Mouse (Mus musculus) MEL (cell line): ENCODE measurements around the gene Cpt1a. TPM values are rescaled to one million over a fixed set of nuclear protein-coding genes. Genes with fewer than 3 reads are reported as not detected.

Source experiments
- DNase-seq: peaks from one replicate; pipeline ENCODE4 v3.0.0; 2011; ENCODE audit warnings: low read depth, low spot score
- H3K27ac ChIP-seq: 2 replicates; pipeline ENCODE4 v1.5.1; 2012; ENCODE audit warnings: low read depth, mild to moderate bottlenecking, control low read depth, low read length, moderate library complexity; ENCODE audit not compliant: control insufficient read depth
- H3K27me3 ChIP-seq, 2 experiments: fragments of 150-350 bp in 1 of 2; sonication (generic) in 1 of 2; 2 replicates each; pipeline ENCODE4 v1.6.1; 2012; ENCODE audit warnings: low read length in 2 of 2, mild to moderate bottlenecking in 2 of 2, improper control_type of control experiment in 1 of 2, moderate library complexity in 1 of 2; ENCODE audit not compliant: insufficient read depth in 2 of 2, control insufficient read depth in 1 of 2
- H3K36me3 ChIP-seq, 2 experiments: 2 replicates each; pipeline ENCODE4 v1.6.1; 2012 to 2014; ENCODE audit warnings: low read length in 2 of 2, improper control_type of control experiment in 1 of 2, inconsistent platforms in 1 of 2, mild to moderate bottlenecking in 1 of 2; ENCODE audit not compliant: insufficient read depth in 2 of 2, control insufficient read depth in 1 of 2
- H3K4me1 ChIP-seq, 2 experiments: fragments of 150-350 bp in 1 of 2; sonication (generic) in 1 of 2; 2 replicates each; pipeline ENCODE4 v1.6.1; 2012; ENCODE audit warnings: low read length in 2 of 2, improper control_type of control experiment in 1 of 2, mild to moderate bottlenecking in 1 of 2; ENCODE audit not compliant: insufficient read depth in 2 of 2, control insufficient read depth in 1 of 2
- H3K4me3 ChIP-seq, 2 experiments: fragments of 150-350 bp in 1 of 2; sonication (generic) in 1 of 2; 2 replicates each; pipeline ENCODE4 v1.5.1; 2012; ENCODE audit warnings: low read depth in 2 of 2, low read length in 2 of 2, mild to moderate bottlenecking in 2 of 2, moderate library complexity in 2 of 2, control low read depth in 1 of 2, improper control_type of control experiment in 1 of 2; ENCODE audit not compliant: control insufficient read depth in 1 of 2, insufficient read depth in 1 of 2
- H3K79me2 ChIP-seq: 2 replicates; pipeline ENCODE4 v1.6.1; 2012; ENCODE audit warnings: mild to moderate bottlenecking, low read length, moderate library complexity; ENCODE audit not compliant: control insufficient read depth, poor library complexity, insufficient read depth
- H3K9ac ChIP-seq: 2 replicates; pipeline ENCODE4 v1.6.1; 2012; ENCODE audit warnings: low read depth, mild to moderate bottlenecking, control low read depth, low read length, moderate library complexity; ENCODE audit not compliant: control insufficient read depth, poor library complexity, severe bottlenecking
- H3K9me3 ChIP-seq: fragments of 150-350 bp; sonication (generic); replicated peaks from 2 replicates; pipeline ENCODE4 v1.6.1; 2012; ENCODE audit warnings: mild to moderate bottlenecking, low read length, improper control_type of control experiment, moderate library complexity; ENCODE audit not compliant: insufficient read depth
- CHD1 ChIP-seq: IDR thresholded peaks from 2 replicates; pipeline ENCODE4 v1.6.1; 2012; ENCODE audit warnings: low read depth, mild to moderate bottlenecking, inconsistent platforms, low read length, improper control_type of control experiment
- CTCF ChIP-seq, 3 experiments: IDR thresholded peaks in 2 of 3; conservative IDR thresholded peaks in 1 of 3; 2 replicates each; pipeline ENCODE4 v1.5.1; 2011 to 2012; ENCODE audit warnings: low read length in 3 of 3, low read depth in 2 of 3, mild to moderate bottlenecking in 2 of 3, improper control_type of control experiment in 1 of 3, inconsistent platforms in 1 of 3, mixed read lengths in 1 of 3, moderate library complexity in 1 of 3; ENCODE audit not compliant: control insufficient read depth in 1 of 3, insufficient read depth in 1 of 3, poor library complexity in 1 of 3, severe bottlenecking in 1 of 3
- ELF1 ChIP-seq: IDR thresholded peaks from 2 replicates; pipeline ENCODE4 v1.6.1; 2014; ENCODE audit warnings: low read depth, mild to moderate bottlenecking, inconsistent platforms, low read length, improper control_type of control experiment, moderate library complexity
- EP300 ChIP-seq, 2 experiments: IDR thresholded peaks; 2 replicates each; pipeline ENCODE4 v1.6.1; 2011; ENCODE audit warnings: improper control_type of control experiment in 2 of 2, low read length in 2 of 2, low read depth in 1 of 2, mild to moderate bottlenecking in 1 of 2
- GABPA ChIP-seq: IDR thresholded peaks from 2 replicates; pipeline ENCODE4 v1.6.1; 2012; ENCODE audit warnings: low read depth, mild to moderate bottlenecking, inconsistent platforms, low read length, improper control_type of control experiment, moderate library complexity
- GATA1 ChIP-seq: IDR thresholded peaks from 2 replicates; pipeline ENCODE4 v1.6.1; 2011; ENCODE audit warnings: low read depth, low read length, improper control_type of control experiment
- JUND ChIP-seq: IDR thresholded peaks from 2 replicates; pipeline ENCODE4 v1.6.1; 2011; ENCODE audit warnings: low read depth, mild to moderate bottlenecking, improper control_type of control experiment, low read length
- MAFK ChIP-seq: IDR thresholded peaks from 2 replicates; pipeline ENCODE4 v1.6.1; 2011; ENCODE audit warnings: low read depth, mild to moderate bottlenecking, low read length, improper control_type of control experiment, borderline replicate concordance
- MAX ChIP-seq: IDR thresholded peaks from 2 replicates; pipeline ENCODE4 v1.6.1; 2011; ENCODE audit warnings: low read length, improper control_type of control experiment
- MXI1 ChIP-seq: IDR thresholded peaks from 2 replicates; pipeline ENCODE4 v1.6.1; 2011; ENCODE audit warnings: mild to moderate bottlenecking, low read depth, low read length, improper control_type of control experiment
- MYB ChIP-seq: IDR thresholded peaks from 2 replicates; pipeline ENCODE4 v1.6.1; 2011; ENCODE audit warnings: mild to moderate bottlenecking, low read depth, low read length, improper control_type of control experiment
- MYC ChIP-seq: IDR thresholded peaks from 2 replicates; pipeline ENCODE4 v1.6.1; 2011; ENCODE audit warnings: low read depth, mild to moderate bottlenecking, low read length, improper control_type of control experiment, moderate library complexity
- NELFE ChIP-seq: IDR thresholded peaks from 2 replicates; pipeline ENCODE4 v1.6.1; 2011; ENCODE audit warnings: low read depth, low read length, improper control_type of control experiment
- NRF1 ChIP-seq: IDR thresholded peaks from 2 replicates; pipeline ENCODE4 v1.6.1; 2014; ENCODE audit warnings: low read depth, mild to moderate bottlenecking, inconsistent platforms, low read length, improper control_type of control experiment, moderate library complexity; ENCODE audit not compliant: poor library complexity, insufficient read depth, severe bottlenecking
- POLR2A ChIP-seq, 2 experiments: IDR thresholded peaks; 2 replicates each; pipeline ENCODE4 v1.6.1; 2011 to 2012; ENCODE audit warnings: low read length in 2 of 2, mild to moderate bottlenecking in 2 of 2, control low read depth in 1 of 2, improper control_type of control experiment in 1 of 2, low read depth in 1 of 2, moderate library complexity in 1 of 2; ENCODE audit not compliant: control insufficient read depth in 1 of 2, insufficient read depth in 1 of 2, poor library complexity in 1 of 2
- POLR2AphosphoS2 ChIP-seq: IDR thresholded peaks from 2 replicates; pipeline ENCODE4 v1.6.1; 2011; ENCODE audit warnings: low read length, improper control_type of control experiment
- POLR2AphosphoS5 ChIP-seq: IDR thresholded peaks from 2 replicates; pipeline ENCODE4 v1.6.1; 2012; ENCODE audit warnings: low read depth, borderline replicate concordance, mild to moderate bottlenecking, inconsistent platforms, low read length, moderate library complexity, mixed read lengths
- SIN3A ChIP-seq: IDR thresholded peaks from 2 replicates; pipeline ENCODE4 v1.6.1; 2012; ENCODE audit warnings: low read length, improper control_type of control experiment, inconsistent platforms
- SMC3 ChIP-seq: IDR thresholded peaks from 2 replicates; pipeline ENCODE4 v1.6.1; 2011; ENCODE audit warnings: low read depth, low read length, improper control_type of control experiment
- TBP ChIP-seq: IDR thresholded peaks from 2 replicates; pipeline ENCODE4 v1.8.0; 2011; ENCODE audit warnings: low read depth, low read length, improper control_type of control experiment
- TCF12 ChIP-seq: IDR thresholded peaks from 2 replicates; pipeline ENCODE4 v1.6.1; 2014; ENCODE audit warnings: low read depth, mild to moderate bottlenecking, inconsistent platforms, low read length, improper control_type of control experiment, moderate library complexity
- UBTF ChIP-seq: IDR thresholded peaks from 2 replicates; pipeline ENCODE4 v1.6.1; 2012; ENCODE audit warnings: low read depth, mild to moderate bottlenecking, inconsistent platforms, low read length, improper control_type of control experiment, moderate library complexity, borderline replicate concordance; ENCODE audit not compliant: insufficient read depth
- ZKSCAN1 ChIP-seq: IDR thresholded peaks from 2 replicates; pipeline ENCODE4 v1.6.1; 2012; ENCODE audit warnings: low read depth, mild to moderate bottlenecking, inconsistent platforms, low read length, improper control_type of control experiment, moderate library complexity
- polyA plus RNA-seq, 2 experiments: library from polyadenylated mRNA; stranded (reverse) in 1 of 2; unstranded in 1 of 2; fragments of >175 nt in 1 of 2; fragments of >200 nt in 1 of 2; gene quantifications; 2 replicates each; pipeline versions ENCODE4 v1.2.1 to v1.2.4; 2012; ENCODE audit warnings: low replicate concordance in 2 of 2, low read depth in 1 of 2; ENCODE audit not compliant: insufficient read length in 2 of 2, insufficient read depth in 1 of 2, missing spikeins in 1 of 2
- total RNA-seq: library from RNA; depleted of rRNA; stranded (reverse); fragments of 300-350 nt; gene quantifications from 2 replicates; pipeline ENCODE4 v1.2.3, GENCODE M21; 2012

Cpt1a gene
- total and polyA plus RNA-seq, 3 experiments: 16.1 to 40.4 TPM; not detected in 1

- TF ChIP-seq ELF1 (no peak), MYC (no peak), MAX (no peak), TBP (no peak), GATA1 (peak; percentile 43; the same call in 1 of the 2 replicates), EP300 (IDR thresholded peaks at IDR 0.05; ENCODE audit: low read depth in 1 of 2, low read length in 2 of 2) (no peak), MXI1 (no peak), SMC3 (no peak), ZKSCAN1 (no peak), MAFK (no peak), POLR2A (IDR thresholded peaks at IDR 0.05; ENCODE audit: control insufficient read depth in 1 of 2, insufficient read depth in 1 of 2, low read depth in 1 of 2, low read length in 2 of 2, poor library complexity in 1 of 2) (no peak), UBTF (no peak)
Measured at GRCm38 (mm10) chr19:3388061-3388460, 65.9 kb downstream of the Cpt1a start (continued).

DNA sequence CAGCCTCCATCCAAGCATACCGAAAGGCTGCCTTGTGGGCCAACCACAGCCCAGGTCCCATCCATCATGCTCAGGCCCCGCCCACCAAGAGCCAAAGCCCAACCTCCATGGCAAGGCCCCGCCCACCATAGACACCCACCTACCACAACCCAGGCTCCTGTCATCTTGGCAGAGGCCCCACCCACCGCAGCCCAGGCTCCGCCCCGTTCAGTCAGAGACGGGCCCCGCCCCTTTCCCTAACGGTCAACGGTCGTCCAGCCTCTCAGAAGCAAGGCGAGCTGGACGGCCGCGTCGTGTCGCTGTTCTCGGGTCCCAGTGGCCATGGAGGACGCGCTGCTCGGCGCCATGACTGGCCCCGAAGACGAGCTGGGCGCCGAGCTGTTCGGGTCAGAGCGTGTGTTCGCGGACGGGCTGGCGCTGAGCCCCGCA is 66.5 kb downstream of the Cpt1a start, which contains the start of gene Tesmin:
Tesmin (plus strand) TSS at position 229 of the 429 bp plus-strand sequence.
- no peaks in the 10 kb centered on the region for H3K9me3 ChIP-seq
- TF ChIP-seq EP300 (IDR thresholded peaks at IDR 0.05; ENCODE audit: low read depth in 1 of 2, low read length in 2 of 2): peak in 1 of 2 experiments; percentile 68; a peak in 2 of 4 replicates
- peak; percentile 99 for TF ChIP-seq MYB
- no peak for TF ChIP-seq GABPA
- peak; percentile 76; the same call in 1 of the 2 replicates for TF ChIP-seq POLR2AphosphoS2
- TF ChIP-seq CTCF (IDR thresholded peaks at IDR 0.05 in 2 of 3, conservative IDR thresholded peaks at IDR 0.05 in 1 of 3; ENCODE audit: control insufficient read depth in 1 of 3, insufficient read depth in 1 of 3, low read depth in 2 of 3, low read length in 3 of 3, poor library complexity in 1 of 3, severe bottlenecking in 1 of 3): peak in 2 of 3 experiments; percentile 45 to 46; a peak in 4 of 6 replicates
- no peak for TF ChIP-seq MAFK
- TF ChIP-seq POLR2A (IDR thresholded peaks at IDR 0.05; ENCODE audit: control insufficient read depth in 1 of 2, insufficient read depth in 1 of 2, low read depth in 1 of 2, low read length in 2 of 2, poor library complexity in 1 of 2): peak in 1 of 2 experiments; percentile 72; a peak in 1 of 4 replicates
- TF ChIP-seq NRF1: 0 out of 2 replicates have a peak, but pooled peaks have one; percentile 22
- TF ChIP-seq SMC3: 0 out of 2 replicates have a peak, but pooled peaks have one; percentile 11
- TF ChIP-seq SIN3A: no peak; the same call in 1 of the 2 replicates
- no peak for TF ChIP-seq POLR2AphosphoS5
- no peak for TF ChIP-seq MYC
- TF ChIP-seq CHD1: no peak
- peak; percentile 7; the same call in 1 of the 2 replicates for TF ChIP-seq TCF12
- no peak for TF ChIP-seq JUND
- peak; percentile 79 for TF ChIP-seq NELFE
- peaks cover 8 to 16% of the 10 kb centered on the region in 2 experiments; a peak in 3 of 4 replicates for H3K4me1 ChIP-seq
- H3K36me3 ChIP-seq: peaks cover 0 to 12% of the 10 kb centered on the region in 2 experiments; a peak in 2 of 4 replicates
- H3K27ac ChIP-seq: peak within 1 kb of the TSS; percentile 78
- H3K4me3 ChIP-seq: peak within 1 kb of the TSS; percentile 38 to 54
- DNase-seq: peak; percentile 93
- H3K79me2 ChIP-seq: no peaks in the 10 kb centered on the region; the same call in 1 of the 2 replicates
- H3K9ac ChIP-seq: peak within 1 kb of the TSS; percentile 83
- H3K27me3 ChIP-seq: no peaks in the 10 kb centered on the region
